Mouse (Mus musculus) CD4-positive, CD25-positive, alpha-beta regulatory T cell, adult 2 months (primary cell): ENCODE results near the gene Mapk6.

Experiments
- DNase-seq: peaks from one replicate; pipeline ENCODE4 v3.0.0-alpha.2; 2012; ENCODE audit warnings: low read depth, low spot score

Mapk6 gene

GRCm38 (mm10) chr9:75424358-75425150 lies 14.7 kb upstream of the Mapk6 start:
- no peak for DNase-seq

DNA sequence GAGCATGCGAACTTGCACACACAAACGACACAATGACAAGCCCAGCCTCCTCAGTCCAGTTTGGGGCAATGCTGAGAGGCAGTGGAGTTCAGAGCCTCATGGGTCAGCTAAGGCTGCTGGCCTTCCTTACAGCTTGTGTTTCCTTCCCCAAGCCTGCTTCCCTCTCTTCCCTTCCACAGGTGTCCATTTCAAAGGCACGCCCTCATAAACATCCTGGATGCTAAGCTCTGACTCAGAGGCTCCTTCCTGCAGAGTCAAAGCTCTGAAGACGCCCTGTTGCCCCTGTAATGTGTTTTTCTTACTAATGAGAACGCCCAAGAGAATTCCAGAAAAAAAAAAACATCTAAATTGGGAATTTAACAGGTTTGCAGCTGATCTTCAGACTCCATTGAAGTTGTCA lies 13.9 kb upstream of the Mapk6 start:
- DNase-seq, result no peak

DNA sequence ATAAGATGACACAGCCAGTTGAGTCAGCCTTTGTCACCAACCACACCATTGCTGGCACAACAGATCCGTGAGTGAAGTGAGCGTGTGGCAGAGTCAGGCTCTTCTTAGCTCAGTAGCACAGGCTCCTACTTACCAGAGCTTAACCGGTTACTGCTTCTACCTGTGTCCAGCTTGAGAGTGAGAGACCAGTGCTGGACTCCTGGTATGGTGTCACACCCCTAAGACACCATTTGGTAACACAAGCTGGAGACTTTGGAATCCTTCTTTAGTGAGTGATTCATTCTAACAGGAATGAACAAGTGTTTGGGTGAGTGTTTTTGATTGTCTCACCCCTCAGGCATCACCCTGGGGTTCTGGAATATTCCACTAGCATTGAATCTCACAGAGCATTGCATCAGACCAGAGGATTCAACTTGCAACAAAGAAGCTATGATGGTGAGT lies 12.5 kb upstream of the Mapk6 start:
- DNase-seq, result no peak

GRCm38 (mm10) chr9:75414204-75414603 lies 4.4 kb upstream of the Mapk6 start:
- DNase-seq, result peak; percentile 86

- DNase-seq, result peak; percentile 57
Measured at GRCm38 (mm10) chr9:75413206-75413605, 3.4 kb upstream of the Mapk6 start.

DNA sequence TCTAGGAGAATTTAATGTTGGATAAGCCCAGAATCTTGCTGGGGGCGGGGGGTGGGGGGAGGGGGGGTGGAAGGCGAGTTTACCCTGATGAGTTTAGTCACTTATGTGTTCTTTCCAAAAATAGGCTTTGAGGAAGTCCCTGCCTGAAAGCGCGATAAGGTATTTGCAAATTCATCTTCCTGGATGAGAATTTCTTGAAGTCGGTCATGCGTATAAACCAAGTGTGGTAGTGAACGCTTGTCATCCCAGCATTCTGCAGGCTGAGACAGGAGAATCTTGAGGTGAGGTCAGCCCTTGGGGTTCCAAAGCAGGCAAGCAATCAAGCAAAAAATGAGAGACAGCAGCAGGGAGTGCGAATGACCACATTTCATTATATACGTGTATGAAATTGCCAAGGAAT lies 1.8 kb upstream of the Mapk6 start:
- no peak for DNase-seq

- DNase-seq, result no peak
Measured at GRCm38 (mm10) chr9:75410868-75411487, 1.2 kb upstream of the Mapk6 start.

- peak; percentile 69 for DNase-seq
Measured at GRCm38 (mm10) chr9:75409031-75409851, 564 bp downstream of the Mapk6 start.

- peak; percentile 49 for DNase-seq
Measured at GRCm38 (mm10) chr9:75408204-75408826, 1.5 kb downstream of the Mapk6 start.

- peak; percentile 64 for DNase-seq
Measured at GRCm38 (mm10) chr9:75407803-75408202, 2.0 kb downstream of the Mapk6 start.

DNA sequence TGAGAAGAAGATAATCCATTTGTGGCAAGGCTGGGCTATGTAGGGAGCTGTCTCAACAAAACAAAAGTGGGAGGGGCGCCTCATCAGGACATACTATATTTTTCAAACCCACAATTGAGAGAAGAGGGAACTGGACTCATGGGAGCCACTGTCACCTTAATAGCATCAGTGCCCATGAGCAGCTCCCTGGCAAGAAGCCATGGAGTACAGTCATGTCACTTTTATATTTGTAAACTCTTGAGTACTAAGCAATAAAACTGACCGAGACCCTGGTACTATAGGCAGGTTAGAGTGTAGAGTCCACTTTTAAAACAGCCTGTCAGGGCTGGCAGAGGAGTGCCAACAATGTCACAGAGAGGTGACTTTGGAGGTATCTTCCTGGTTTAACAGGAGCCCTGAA lies 3.7 kb downstream of the Mapk6 start:
- no peak for DNase-seq

GRCm38 (mm10) chr9:75403520-75403919 lies 6.3 kb downstream of the Mapk6 start:
- DNase-seq, result no peak

- peak; percentile 63 for DNase-seq
Measured at GRCm38 (mm10) chr9:75401593-75402504, 8.0 kb downstream of the Mapk6 start.

GRCm38 (mm10) chr9:75400639-75401038 lies 9.2 kb downstream of the Mapk6 start:
- DNase-seq, result no peak

DNA sequence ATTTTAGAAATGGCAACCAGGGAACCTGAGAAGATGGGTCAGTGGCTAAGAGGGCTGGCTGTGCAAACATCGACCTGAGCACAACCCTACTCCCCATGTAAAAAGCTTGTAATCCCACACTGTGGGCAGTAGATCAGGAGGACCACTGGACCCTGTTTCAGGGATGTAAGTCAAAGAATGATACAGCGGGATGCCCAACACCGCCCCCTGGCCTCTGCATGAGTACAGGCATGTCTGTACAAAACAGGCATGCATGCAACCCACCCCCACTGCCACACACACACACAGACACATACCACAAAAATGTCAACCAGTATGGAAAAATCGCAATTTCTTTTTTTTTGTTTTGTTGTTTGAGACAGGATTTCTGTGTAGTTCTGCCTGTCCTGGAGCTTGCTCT lies 10.7 kb downstream of the Mapk6 start:
- DNase-seq, result peak; percentile 31

DNA sequence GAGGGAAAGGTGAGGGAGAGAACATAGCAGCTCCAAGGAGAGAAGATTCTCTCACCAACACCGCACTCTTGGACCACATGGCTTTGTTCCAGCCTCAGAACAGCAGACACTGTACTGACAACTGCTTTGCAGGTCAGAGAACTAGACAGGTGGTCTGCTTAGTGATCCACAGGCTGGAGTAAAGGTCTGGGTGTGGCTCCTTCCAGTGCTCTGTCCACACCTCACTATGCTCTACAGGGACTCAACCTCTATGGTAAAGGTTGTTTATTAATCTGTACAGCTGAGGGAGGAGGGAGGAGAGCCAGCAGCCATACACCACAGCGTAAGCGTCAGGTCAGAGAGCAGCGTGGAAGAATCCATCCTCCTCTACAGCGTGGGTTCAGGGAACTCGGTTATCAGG lies 13.8 kb downstream of the Mapk6 start:
- no peak for DNase-seq

DNA sequence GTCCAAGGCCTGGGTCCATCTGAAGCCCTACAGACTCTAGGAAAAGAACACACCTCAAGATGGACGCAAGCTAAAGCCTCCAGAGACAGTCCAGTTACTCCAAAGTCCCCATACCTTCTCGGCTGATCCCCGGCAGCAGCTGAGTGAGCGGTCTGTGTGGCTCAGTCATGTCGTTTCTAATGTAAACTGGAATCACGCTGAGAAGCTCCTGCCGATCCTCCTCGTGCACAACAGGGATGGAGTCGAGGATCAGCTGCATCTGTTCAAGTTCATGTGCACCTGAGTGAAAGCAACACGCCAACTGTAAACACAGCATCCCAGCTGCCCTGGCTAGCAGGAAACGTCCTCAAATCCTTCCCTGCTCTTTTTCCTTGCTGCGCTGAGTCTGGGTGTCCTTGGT lies 16.6 kb downstream of the Mapk6 start:
- DNase-seq, result no peak

GRCm38 (mm10) chr9:75385218-75385974 lies 24.4 kb downstream of the Mapk6 start:
- no peak for DNase-seq

GRCm38 (mm10) chr9:75384337-75384962 lies 25.4 kb downstream of the Mapk6 start:
- no peak for DNase-seq

- peak; percentile 45 for DNase-seq
Measured at GRCm38 (mm10) chr9:75383785-75384184, 26.0 kb downstream of the Mapk6 start.
